Mouse (Mus musculus): Measurements from ENCODE around the gene Syn3.
A peak's percentile ranks its signal among the peaks of the same experiment; 100 is the strongest.
"Not testable (repeated sequence)": the region's sequence is repeated elsewhere in the genome, so short reads cannot be mapped to it uniquely, and the experiment has no call there.

The Syn3 gene

DNA sequence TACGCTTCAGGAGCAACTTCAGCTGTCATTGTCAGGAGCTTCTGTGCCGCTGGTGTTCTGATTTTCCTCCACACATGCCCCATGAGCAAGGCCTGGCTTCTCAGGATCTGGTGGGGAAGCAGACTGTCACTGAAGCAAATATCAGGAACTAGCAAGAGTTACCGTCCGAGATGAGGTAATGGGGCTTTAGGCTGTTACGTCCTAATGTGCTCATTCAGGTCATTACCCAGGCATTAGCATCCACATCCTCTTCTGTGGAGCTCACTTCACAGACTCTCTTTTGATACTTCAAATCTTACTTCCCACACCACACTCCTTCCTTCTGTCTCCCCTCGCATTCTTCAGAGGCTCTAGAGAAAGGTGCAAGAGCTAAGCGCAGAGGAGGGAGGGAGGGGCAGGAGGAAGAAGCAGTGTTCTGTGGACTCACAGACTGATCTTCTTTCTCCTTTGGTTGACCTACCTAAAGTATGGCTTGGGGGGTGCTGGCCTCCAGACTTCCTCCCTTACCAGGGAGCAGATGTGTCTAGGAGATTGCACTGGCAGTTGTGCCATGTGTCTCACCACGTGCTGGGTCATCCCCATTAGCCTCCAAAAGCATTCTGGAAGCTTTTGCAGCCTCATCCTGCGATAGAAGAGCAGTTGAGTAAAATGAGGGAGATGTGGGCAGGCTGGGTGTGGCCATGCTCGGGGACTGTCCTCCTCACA lies 445.7 kb downstream of the Syn3 start:
- DNase-seq (ENCODE audit: low read depth, low spot score), result no peak

- DNase-seq (ENCODE audit: low read depth, low spot score), result no peak
Observed at GRCm38 (mm10) chr10:86050522-86050921, 448.2 kb downstream of the Syn3 start.

- no peak for DNase-seq (ENCODE audit: low read depth, low spot score)
Observed at GRCm38 (mm10) chr10:86047786-86048185, 450.9 kb downstream of the Syn3 start.

GRCm38 (mm10) chr10:86046371-86046770 lies 452.3 kb downstream of the Syn3 start:
- DNase-seq (ENCODE audit: low read depth, low spot score), result no peak

- no peak for DNase-seq (ENCODE audit: low read depth, low spot score)
Observed at GRCm38 (mm10) chr10:86044066-86044465, 454.6 kb downstream of the Syn3 start.

DNA sequence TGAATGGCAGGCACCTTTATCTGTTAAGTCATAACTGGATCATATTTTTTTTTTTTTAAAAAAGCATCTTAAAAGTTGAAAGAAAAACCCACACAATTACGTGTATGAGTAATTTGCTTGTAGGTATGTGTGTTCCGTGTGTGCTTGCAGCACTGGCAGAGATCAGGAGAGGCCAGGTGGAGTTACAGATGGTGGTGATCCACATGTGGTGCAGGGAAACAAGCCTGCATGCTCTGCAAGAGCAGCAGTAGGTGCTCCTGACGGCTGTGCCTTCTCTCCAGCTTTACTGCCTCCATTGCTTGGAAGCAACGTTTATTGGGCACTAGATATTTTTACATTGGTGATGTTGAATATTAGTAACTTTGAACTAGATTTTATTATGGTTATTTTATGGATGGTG lies 455.0 kb downstream of the Syn3 start:
- DNase-seq (ENCODE audit: low read depth, low spot score), result no peak

DNA sequence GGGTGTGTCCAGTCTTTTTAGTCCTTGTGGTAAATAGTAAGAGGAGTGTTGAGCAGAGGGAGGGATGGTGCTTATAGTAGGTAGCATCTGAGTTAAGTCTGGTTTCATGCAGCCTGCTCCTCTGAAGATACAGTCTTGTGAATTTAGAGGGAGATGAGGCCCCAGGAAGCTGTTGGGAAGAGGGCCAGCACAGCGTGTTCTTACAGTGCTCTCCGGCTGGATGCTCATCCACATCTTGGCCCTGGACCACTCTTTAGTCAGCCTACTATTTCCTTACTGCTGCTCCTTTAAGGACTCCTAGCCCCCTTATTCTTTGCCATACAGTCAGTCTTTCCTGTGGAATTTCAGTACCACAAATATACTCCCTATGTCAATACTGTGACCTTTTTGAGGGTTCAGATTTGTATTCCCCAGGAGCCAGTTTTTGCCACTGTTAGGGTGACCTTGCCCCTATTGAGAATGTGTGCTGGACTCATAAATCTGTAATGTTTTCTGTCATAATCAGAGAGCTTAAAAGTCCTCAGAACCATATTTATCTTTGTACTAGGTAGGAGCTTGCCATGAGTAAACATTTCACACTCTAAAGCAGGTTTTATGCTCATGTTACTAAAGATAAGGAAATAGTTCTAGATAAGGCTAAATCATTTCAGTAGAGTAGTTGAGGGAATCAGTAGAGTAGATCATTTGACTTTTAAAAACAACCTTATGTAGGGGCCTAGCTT lies 464.5 kb downstream of the Syn3 start:
- DNase-seq (ENCODE audit: low read depth, low spot score), result no peak

DNA sequence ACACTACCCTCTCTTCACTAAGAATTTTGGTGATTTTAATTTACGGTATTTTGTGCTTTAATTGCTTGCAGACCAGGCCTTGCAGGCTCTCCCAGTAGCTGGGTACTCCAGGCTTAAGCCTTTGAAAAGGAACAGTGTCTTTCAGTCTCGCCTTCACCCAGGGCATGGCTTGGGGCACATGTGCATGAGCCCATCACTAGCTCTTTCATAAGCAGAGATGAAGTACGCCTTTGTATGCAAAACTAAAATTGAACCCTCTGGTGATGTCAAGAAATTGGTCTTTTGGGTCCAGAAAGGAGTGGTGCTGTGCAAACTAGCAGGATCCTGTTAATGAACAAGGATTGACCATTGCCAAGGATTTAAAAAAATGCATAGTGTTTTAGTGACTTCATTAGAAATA lies 466.2 kb downstream of the Syn3 start:
- no peak for DNase-seq (ENCODE audit: low read depth, low spot score)

GRCm38 (mm10) chr10:86030743-86031142 lies 468.0 kb downstream of the Syn3 start:
- no peak for DNase-seq (ENCODE audit: low read depth, low spot score)

DNA sequence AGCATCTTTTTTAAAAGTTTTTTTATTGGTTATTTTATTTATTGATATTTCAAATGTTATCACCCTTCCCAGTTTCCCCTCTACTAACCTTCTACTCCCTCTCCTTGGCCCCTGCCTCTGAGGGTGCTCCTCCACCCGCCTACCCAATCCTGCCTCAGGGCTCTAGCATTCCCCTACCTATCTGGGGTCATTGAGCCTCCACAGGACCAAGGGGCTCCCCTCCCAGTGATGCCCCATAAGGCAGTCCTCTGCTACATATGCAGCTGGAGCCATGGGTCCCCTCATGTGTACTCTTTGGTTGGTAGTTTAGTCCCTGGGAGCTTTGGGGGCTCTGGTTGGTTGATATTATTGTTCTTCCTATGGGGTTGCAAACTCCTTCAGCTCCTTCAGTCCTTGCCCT lies 471.9 kb downstream of the Syn3 start:
- not testable (repeated sequence) for DNase-seq (ENCODE audit: low read depth, low spot score)

GRCm38 (mm10) chr10:86026354-86026753 lies 472.3 kb downstream of the Syn3 start:
- DNase-seq (ENCODE audit: low read depth, low spot score), result no peak

DNA sequence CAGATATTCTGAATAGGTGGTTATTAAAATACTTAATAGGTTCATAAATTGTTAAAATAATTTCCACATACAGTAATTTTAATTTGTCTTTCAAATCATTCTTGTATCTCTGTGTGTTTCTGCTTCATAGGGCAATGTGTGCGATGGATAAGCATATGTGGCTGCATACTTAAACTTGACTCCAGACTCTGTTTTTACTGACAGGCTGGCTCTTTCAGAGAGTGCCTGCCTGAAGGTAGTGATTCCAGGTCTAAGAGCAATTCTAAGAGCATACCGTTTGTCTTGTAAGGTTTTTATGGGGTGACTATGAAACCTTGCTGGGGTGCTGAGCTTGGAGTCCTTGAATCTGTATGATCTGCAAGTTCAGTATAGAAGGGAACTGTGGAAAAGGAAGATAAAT lies 472.8 kb downstream of the Syn3 start:
- DNase-seq (ENCODE audit: low read depth, low spot score), result no peak

DNA sequence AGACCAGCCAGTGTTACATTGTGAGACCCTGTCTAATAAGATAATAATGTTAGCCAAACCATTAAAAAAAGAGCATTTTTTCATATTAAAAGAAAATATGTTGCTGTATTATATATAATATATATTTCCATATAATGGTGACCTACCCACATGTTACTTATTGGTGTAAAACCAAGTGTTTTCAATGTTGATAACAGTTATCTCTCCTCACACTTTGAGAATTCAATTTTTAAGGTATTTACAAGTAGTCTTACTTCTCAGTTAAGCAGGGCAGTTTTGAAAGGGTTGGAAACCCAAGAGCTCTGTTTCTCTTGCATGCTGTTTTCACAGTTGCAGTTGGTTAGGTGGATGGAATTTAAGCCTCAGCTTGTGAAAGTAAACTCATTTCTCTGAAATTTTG lies 475.5 kb downstream of the Syn3 start:
- no peak for DNase-seq (ENCODE audit: low read depth, low spot score)

- DNase-seq (ENCODE audit: low read depth, low spot score), result no peak
Observed at GRCm38 (mm10) chr10:86022474-86022816, 476.3 kb downstream of the Syn3 start.

DNA sequence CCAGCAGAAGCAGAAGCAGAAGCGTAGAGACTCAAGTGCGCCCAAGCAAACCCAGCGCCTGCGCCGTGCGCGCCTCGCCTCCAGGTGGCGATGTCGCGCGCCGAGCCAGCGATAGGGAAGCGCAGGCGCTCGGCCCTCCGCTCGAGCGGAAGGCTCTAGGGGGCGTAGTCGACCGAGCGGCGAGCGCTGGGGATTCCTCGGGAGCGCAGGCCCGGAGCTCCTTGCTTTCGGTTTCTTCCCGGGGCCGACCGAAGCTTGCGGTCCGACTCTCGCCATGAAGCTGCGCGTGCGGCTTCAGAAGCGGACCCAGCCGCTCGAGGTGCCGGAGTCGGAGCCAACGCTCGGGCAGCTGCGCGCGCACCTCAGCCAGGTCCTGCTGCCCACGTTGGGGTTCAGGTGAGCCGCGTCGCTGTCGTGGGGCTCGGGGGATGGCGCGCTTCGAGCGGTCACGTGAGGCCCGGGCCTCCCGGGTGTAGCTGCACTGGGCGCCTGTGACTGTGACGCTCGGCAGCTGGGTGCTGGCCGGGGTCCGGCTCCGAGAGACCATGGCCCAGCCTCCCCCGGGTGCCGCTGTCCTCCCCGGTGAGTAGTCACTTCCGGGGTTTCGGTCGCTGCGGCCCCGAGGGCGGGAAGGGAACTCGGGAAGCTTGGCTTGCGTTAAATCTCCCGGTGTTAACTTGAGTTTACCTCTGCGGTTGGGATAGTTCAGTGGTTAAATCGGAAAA lies 476.8 kb downstream of the Syn3 start, which contains the start of gene Fbxo7:
Fbxo7 (plus strand) TSS at position 224 of the 725 bp plus-strand sequence.
- peak; percentile 80 for DNase-seq (ENCODE audit: low read depth, low spot score)

DNA sequence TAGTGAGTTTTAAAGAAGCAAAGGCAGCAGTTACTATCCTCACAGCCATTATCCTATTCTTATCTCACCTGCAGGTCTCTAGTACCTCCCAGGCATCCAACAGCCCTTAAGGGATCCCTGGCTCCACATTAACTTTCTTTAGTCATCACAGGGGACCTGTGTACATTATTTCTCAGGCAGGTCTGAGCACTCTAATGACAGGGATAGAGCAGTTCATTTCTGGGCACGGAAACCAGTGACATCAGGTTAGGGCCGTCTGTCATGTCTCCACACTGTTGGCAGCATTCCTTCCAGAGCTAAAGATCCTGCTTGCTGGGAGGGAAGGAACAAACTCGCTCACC lies 477.3 kb downstream of the Syn3 start:
- no peak for DNase-seq (ENCODE audit: low read depth, low spot score)

GRCm38 (mm10) chr10:86018813-86019212 lies 479.9 kb downstream of the Syn3 start:
- DNase-seq (ENCODE audit: low read depth, low spot score), result no peak

- no peak for DNase-seq (ENCODE audit: low read depth, low spot score)
Observed at GRCm38 (mm10) chr10:86017781-86018180, 480.9 kb downstream of the Syn3 start.

GRCm38 (mm10) chr10:86011781-86012180 lies 486.9 kb downstream of the Syn3 start, which contains the start of gene Bpifc:
Gene Bpifc, minus strand, starts transcription at chr10:86011895.
- no peak for DNase-seq (ENCODE audit: low read depth, low spot score)

DNA sequence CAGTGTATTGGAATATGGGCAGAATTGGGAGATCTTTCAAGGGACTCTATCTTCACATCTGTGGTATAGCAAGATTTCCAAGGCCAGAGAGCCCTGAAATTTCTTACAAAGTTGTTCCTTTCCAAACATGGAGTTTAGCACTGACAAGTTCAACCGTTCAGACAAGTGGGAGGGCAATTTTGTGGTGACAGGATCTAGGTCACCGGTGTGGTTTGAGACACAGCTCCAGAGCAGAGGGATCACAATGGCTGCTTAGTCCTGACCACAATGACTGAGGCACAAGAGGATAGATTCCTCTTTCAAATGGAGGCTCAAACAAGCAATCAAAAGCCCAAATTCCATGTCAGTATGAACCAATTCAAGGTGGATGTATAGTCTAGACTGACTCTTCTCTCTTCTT lies 487.5 kb downstream of the Syn3 start:
- DNase-seq (ENCODE audit: low read depth, low spot score), result no peak

DNA sequence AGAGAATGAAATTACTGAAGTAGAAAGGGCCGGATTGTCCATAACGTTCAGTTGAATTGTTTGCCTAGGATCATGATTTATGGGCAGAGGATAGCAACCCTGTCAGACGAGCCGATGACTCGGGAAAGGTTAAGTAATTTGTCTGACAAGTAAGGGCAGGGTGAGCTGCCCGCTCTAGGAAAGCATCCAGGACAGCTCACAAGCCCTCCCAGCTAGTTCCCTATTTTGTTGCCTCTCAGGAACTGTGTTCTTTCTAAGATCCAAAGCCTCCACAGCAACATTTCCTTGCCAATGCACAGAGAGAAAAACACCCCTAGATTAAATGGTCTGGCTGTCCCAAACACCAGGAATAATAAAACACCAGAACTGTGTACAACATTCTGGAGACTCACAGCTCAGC lies 488.1 kb downstream of the Syn3 start:
- no peak for DNase-seq (ENCODE audit: low read depth, low spot score)

GRCm38 (mm10) chr10:86009688-86010087 lies 489.0 kb downstream of the Syn3 start:
- no peak for DNase-seq (ENCODE audit: low read depth, low spot score)

- no peak for DNase-seq (ENCODE audit: low read depth, low spot score)
Observed at GRCm38 (mm10) chr10:86006455-86006854, 492.2 kb downstream of the Syn3 start.

All from retina, adult 2 months (tissue).